Mouse (Mus musculus) erythroblast, embryonic 14.5 days (primary cell): Measurements from ENCODE around the gene Clec3a. TPM values are rescaled to one million over a fixed set of nuclear protein-coding genes. Genes with fewer than 3 reads are reported as not detected.

Experiments
- H3K27me3 ChIP-seq: 2 replicates; pipeline ENCODE4 v1.6.1; 2012; ENCODE audit warnings: inconsistent platforms; ENCODE audit not compliant: control insufficient read depth
- H3K36me3 ChIP-seq: 2 replicates; pipeline ENCODE4 v1.6.1; 2012; ENCODE audit warnings: mild to moderate bottlenecking, inconsistent platforms; ENCODE audit not compliant: control insufficient read depth
- H3K4me1 ChIP-seq: 2 replicates; pipeline ENCODE4 v1.6.1; 2012; ENCODE audit warnings: inconsistent platforms; ENCODE audit not compliant: control insufficient read depth
- H3K4me3 ChIP-seq: replicated peaks from 2 replicates; pipeline ENCODE3; 2012; ENCODE audit warnings: moderate library complexity, mild to moderate bottlenecking, inconsistent platforms
- H3K9me3 ChIP-seq: 2 replicates; pipeline ENCODE4 v1.6.1; 2012; ENCODE audit warnings: low read length, inconsistent platforms, mixed read lengths; ENCODE audit not compliant: control insufficient read depth
- GATA1 ChIP-seq: IDR thresholded peaks from 2 replicates; pipeline ENCODE4 v1.6.1; 2012; ENCODE audit warnings: low read length, inconsistent platforms, mixed read lengths
- TAL1 ChIP-seq: IDR thresholded peaks from 3 replicates; pipeline ENCODE4 v1.6.1; 2012; ENCODE audit warnings: low read length, inconsistent platforms, mixed read lengths
- polyA plus RNA-seq: library from polyadenylated mRNA; stranded (reverse); fragments of >175 nt; gene quantifications from 2 replicates; pipeline ENCODE4 v1.2.3, GENCODE M21; 2012

Gene Clec3a
- polyA plus RNA-seq, 1 experiment, result not detected

- no peak overlapping the region for H3K4me3 ChIP-seq
- H3K9me3 ChIP-seq, result peaks cover 5% of the 10 kb centered on the region; the same call in 1 of the 2 replicates
- H3K36me3 ChIP-seq, result peaks cover 10% of the 10 kb centered on the region
- no peaks in the 10 kb centered on the region for H3K4me1 ChIP-seq
- H3K27me3 ChIP-seq, result no peaks in the 10 kb centered on the region
- no peak for TF ChIP-seq GATA1
- TF ChIP-seq TAL1, result no peak
Observed at GRCm38 (mm10) chr8:114469208-114469590, 51.3 kb downstream of the Clec3a start.

- peaks cover 8% of the 10 kb centered on the region for H3K36me3 ChIP-seq
- no peaks in the 10 kb centered on the region for H3K4me1 ChIP-seq
- TF ChIP-seq TAL1 (no peak), GATA1 (no peak)
- peaks cover 5% of the 10 kb centered on the region; the same call in 1 of the 2 replicates for H3K9me3 ChIP-seq
- H3K4me3 ChIP-seq, result no peak overlapping the region
- no peaks in the 10 kb centered on the region for H3K27me3 ChIP-seq
Observed at GRCm38 (mm10) chr8:114473546-114473945, 55.7 kb downstream of the Clec3a start.

Other genes starting within 250 kb of the Clec3a start
- not detected in 2 replicates for gene Vat1l, start 212.5 kb upstream of the Clec3a start, polyA plus RNA-seq
- gene Wwox, start 21.6 kb downstream of the Clec3a start, polyA plus RNA-seq, result 0.18 TPM in 2 replicates